Mouse (Mus musculus): Measurements from ENCODE around the gene Hmcn2.

Gene Hmcn2

GRCm38 (mm10) chr2:31492308-31492707 lies 178.1 kb downstream of the Hmcn2 start:
- no peak for DNase-seq

- no peak for DNase-seq
Measured at GRCm38 (mm10) chr2:31493243-31493642, 179.0 kb downstream of the Hmcn2 start.

GRCm38 (mm10) chr2:31494315-31494714 lies 180.1 kb downstream of the Hmcn2 start:
- no peak for DNase-seq

GRCm38 (mm10) chr2:31495046-31495476 lies 180.8 kb downstream of the Hmcn2 start:
- no peak for DNase-seq

- DNase-seq: no peak
Measured at GRCm38 (mm10) chr2:31496141-31496540, 181.9 kb downstream of the Hmcn2 start.

GRCm38 (mm10) chr2:31497113-31497512 lies 182.9 kb downstream of the Hmcn2 start:
- DNase-seq: no peak

- no peak for DNase-seq
Measured at GRCm38 (mm10) chr2:31497635-31498034, 183.4 kb downstream of the Hmcn2 start.

GRCm38 (mm10) chr2:31499327-31500291 lies 185.4 kb downstream of the Hmcn2 start:
- DNase-seq: no peak

GRCm38 (mm10) chr2:31500292-31501204 lies 186.3 kb downstream of the Hmcn2 start:
- DNase-seq: no peak

GRCm38 (mm10) chr2:31501448-31502130 lies 187.4 kb downstream of the Hmcn2 start:
- no peak for DNase-seq

- no peak for DNase-seq
Measured at GRCm38 (mm10) chr2:31502616-31503522, 188.7 kb downstream of the Hmcn2 start.

- no peak for DNase-seq
Measured at GRCm38 (mm10) chr2:31505472-31505871, 191.3 kb downstream of the Hmcn2 start.

- DNase-seq: no peak
Measured at GRCm38 (mm10) chr2:31508851-31509250, 194.6 kb downstream of the Hmcn2 start.
